Mouse (Mus musculus) kidney, embryonic 14.5 days (tissue): Measurements from ENCODE around the gene Myh4. TPM values are rescaled to one million over a fixed set of nuclear protein-coding genes. Genes with fewer than 3 reads are reported as not detected.

Experiments
- ATAC-seq: fragments of 200-750 bp; cut with Nextera tagmentation; 2 replicates; pipeline ENCODE4 v1.8.0; 2017; ENCODE audit warnings: moderate number of reproducible peaks, mild to moderate bottlenecking, moderate TSS enrichment, moderate library complexity; ENCODE audit not compliant: low FRiP score, low TSS enrichment
- H3K27ac ChIP-seq: fragments of 300-500 bp; sonication (generic); 2 replicates; pipeline ENCODE4 v1.5.1; 2014; ENCODE audit warnings: low read depth, mild to moderate bottlenecking, low read length, moderate library complexity, mixed read lengths
- H3K27me3 ChIP-seq: fragments of 300-500 bp; sonication (generic); 2 replicates; pipeline ENCODE4 v1.6.1; 2014; ENCODE audit warnings: mild to moderate bottlenecking, low read length; ENCODE audit not compliant: control insufficient read depth, insufficient read depth
- H3K36me3 ChIP-seq: fragments of 300-500 bp; sonication (generic); 2 replicates; pipeline ENCODE4 v1.6.1; 2014; ENCODE audit warnings: low read length, mixed read lengths; ENCODE audit not compliant: control insufficient read depth, insufficient read depth
- H3K4me1 ChIP-seq: fragments of 300-500 bp; sonication (generic); 2 replicates; pipeline ENCODE4 v1.6.1; 2014; ENCODE audit warnings: low read length, mixed read lengths; ENCODE audit not compliant: control insufficient read depth, insufficient read depth
- H3K4me2 ChIP-seq: fragments of 300-500 bp; sonication (generic); replicated peaks from 2 replicates; pipeline ENCODE4 v1.6.1; 2014; ENCODE audit warnings: low read depth, mild to moderate bottlenecking, low read length
- H3K4me3 ChIP-seq: fragments of 300-500 bp; sonication (generic); 2 replicates; pipeline ENCODE4 v1.5.1; 2014; ENCODE audit warnings: mild to moderate bottlenecking, low read length
- H3K9ac ChIP-seq: fragments of 300-500 bp; sonication (generic); 2 replicates; pipeline ENCODE4 v1.6.1; 2014; ENCODE audit warnings: low read depth, mild to moderate bottlenecking, low read length, moderate library complexity
- H3K9me3 ChIP-seq: fragments of 300-500 bp; sonication (generic); 2 replicates; pipeline ENCODE4 v1.6.1; 2016; ENCODE audit warnings: low read length; ENCODE audit not compliant: control insufficient read depth
- WGBS: fragments of 180-500 bp; shearing (Covaris S2); extraction: QIAGEN DNeasy Blood & Tissue Kit; methylation state at CpG from one replicate; pipeline ENCODE4 v1.1.7; 2014; 5-methylcytosine and 5-hydroxymethylcytosine counted together
- polyA plus RNA-seq: library from polyadenylated mRNA; unstranded; fragments of >200 nt; fragmentation: Nextera tagmentation; extraction: Ambion mirVana; gene quantifications from 2 replicates; pipeline ENCODE4 v1.2.1, GENCODE M21; 2014

The Myh4 gene
- polyA plus RNA-seq, 1 experiment from 2014 or later = not detected

DNA sequence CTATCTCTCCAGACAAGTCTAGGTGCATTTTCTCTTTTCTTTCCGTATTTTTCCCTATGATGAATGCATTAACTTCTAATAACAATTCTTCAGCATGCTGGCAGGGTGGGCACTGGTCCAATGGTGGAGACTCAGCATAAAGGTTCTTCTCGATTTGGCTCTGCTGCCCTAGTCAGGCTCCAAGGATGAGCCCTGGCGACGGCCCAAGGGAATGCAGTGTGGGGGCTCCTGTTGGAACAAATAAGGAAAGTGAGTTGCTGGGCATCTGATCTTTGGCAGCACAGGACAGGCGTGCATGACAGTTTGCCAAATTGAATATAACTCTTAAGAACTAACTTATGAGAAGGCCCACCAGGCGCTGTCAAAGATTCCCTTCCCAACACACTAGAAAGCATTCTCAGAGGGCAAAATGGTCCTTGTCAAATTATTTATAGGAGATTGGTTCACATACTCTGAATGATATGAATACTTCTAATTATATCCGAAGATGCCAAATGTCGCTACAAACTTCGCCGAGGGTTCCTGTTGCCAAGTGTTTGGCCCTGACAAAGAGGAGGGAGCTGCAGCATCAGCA, 38.9 kb downstream of the Myh4 start, which contains the start of gene Myh8:
Gene Myh8 (plus strand): TSS at position 524 of the 574 bp plus-strand sequence.
- no peak within 1 kb of the TSS for H3K9ac ChIP-seq
- no peaks in the 10 kb centered on the region for H3K27me3 ChIP-seq
- no peaks in the 10 kb centered on the region for H3K4me1 ChIP-seq
- ATAC-seq = no peak
- H3K4me3 ChIP-seq = no peak within 1 kb of the TSS
- H3K27ac ChIP-seq = no peak within 1 kb of the TSS
- H3K4me2 ChIP-seq = no peak within 1 kb of the TSS
- H3K9me3 ChIP-seq = no peaks in the 10 kb centered on the region
- WGBS = 85% methylated on average over 10 of the region's 10 CpGs
- no peaks in the 10 kb centered on the region for H3K36me3 ChIP-seq

DNA sequence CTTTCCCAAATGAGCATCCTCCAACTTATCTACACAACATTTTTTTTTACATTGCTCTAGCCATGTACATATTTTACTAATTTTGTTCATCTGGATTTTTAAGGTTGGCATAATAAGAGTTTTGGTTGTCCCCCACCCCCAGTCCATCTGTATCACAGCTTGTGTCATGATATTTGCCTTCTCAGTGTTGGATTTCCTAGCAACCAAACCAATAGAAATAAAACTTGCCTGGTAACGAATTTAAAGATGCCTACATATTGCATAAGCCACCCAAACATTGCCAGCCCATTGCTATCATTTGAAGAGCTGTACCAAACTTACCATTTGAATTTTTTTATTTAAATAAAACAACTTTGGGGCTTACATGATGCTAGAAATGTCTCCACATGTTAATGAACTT, 55.6 kb downstream of the Myh4 start:
- H3K4me1 ChIP-seq = no peaks in the 10 kb centered on the region
- peaks cover 4% of the 10 kb centered on the region; the same call in 1 of the 2 replicates for H3K9me3 ChIP-seq
- ATAC-seq = no peak
- WGBS = 85% methylated on average over 1 of the region's 1 CpGs
- no peak overlapping the region for H3K9ac ChIP-seq
- H3K27ac ChIP-seq = no peak overlapping the region
- H3K4me3 ChIP-seq = no peak overlapping the region
- H3K4me2 ChIP-seq = no peak overlapping the region
- no peaks in the 10 kb centered on the region for H3K27me3 ChIP-seq
- no peaks in the 10 kb centered on the region for H3K36me3 ChIP-seq

Other genes starting within 250 kb of the Myh4 start
- gene Tmem220, start 212.9 kb upstream of the Myh4 start, polyA plus RNA-seq = 1.7 TPM in 2 replicates
- 27.0 and 27.7 TPM in 2 replicates for gene Adprm, start 185.4 kb upstream of the Myh4 start, polyA plus RNA-seq
- 11.8 and 19.2 TPM in 2 replicates for gene Sco1, start 185.4 kb upstream of the Myh4 start, polyA plus RNA-seq
- 0.10 and 0.45 TPM in 2 replicates for gene Myh3, start 159.7 kb upstream of the Myh4 start, polyA plus RNA-seq
- gene Myh2, start 67.0 kb upstream of the Myh4 start, polyA plus RNA-seq = not detected in 2 replicates
- gene Myh1, start 38.0 kb upstream of the Myh4 start, polyA plus RNA-seq = 0.04 TPM in 1 of 2 replicates, not detected in the other
- gene Myh8, start 39.1 kb downstream of the Myh4 start, polyA plus RNA-seq = 0.04 and 0.12 TPM in 2 replicates
- not detected in 2 replicates for gene Myh13, start 83.6 kb downstream of the Myh4 start, polyA plus RNA-seq
- 7.9 and 8.3 TPM in 2 replicates for gene Gas7, start 217.4 kb downstream of the Myh4 start, polyA plus RNA-seq